Mouse (Mus musculus) G1E (cell line): ENCODE measurements at regions not wholly inside any gene's neighbourhood (a gene's known extent, or its start where the extent isn't known, plus 50 kb on each side); places are given as distances from the start of the nearest gene placed in this dataset.

ENCODE experiments used
- CTCF ChIP-seq: IDR thresholded peaks from 2 replicates; pipeline ENCODE4 v1.5.1; 2012; ENCODE audit warnings: low read depth, low read length, inconsistent platforms, mixed read lengths
- GATA1 ChIP-seq: IDR thresholded peaks from 2 replicates; pipeline ENCODE4 v1.6.1; 2012; ENCODE audit warnings: borderline replicate concordance, low read length, inconsistent platforms, mixed read lengths
- POLR2AphosphoS5 ChIP-seq: IDR thresholded peaks from 2 replicates; pipeline ENCODE4 v1.6.1; 2012; ENCODE audit warnings: low read depth, low read length, inconsistent platforms; ENCODE audit not compliant: insufficient replicate concordance
- TAL1 ChIP-seq: conservative IDR thresholded peaks from 2 replicates; pipeline ENCODE4 v1.6.1; 2012; ENCODE audit warnings: low read depth, low read length, inconsistent platforms, mixed read lengths

GRCm38 (mm10) chr13:37637151-37637550 lies 141.0 kb upstream of the Rreb1 start:
- TF ChIP-seq TAL1 = no peak
- no peak for TF ChIP-seq CTCF
- TF ChIP-seq GATA1 = no peak
- no peak for TF ChIP-seq POLR2AphosphoS5
